Mouse (Mus musculus): ENCODE data around the gene Crim1. TPM values are rescaled to one million over a fixed set of nuclear protein-coding genes. Genes with fewer than 3 reads are reported as not detected.
A peak's percentile ranks its signal among the peaks of the same experiment; 100 is the strongest.

The Crim1 gene
- polyA plus RNA-seq, 1 experiment from 2014 or later: 8.4 TPM

- no peak overlapping the region for H3K4me2 ChIP-seq (ENCODE audit: low read length)
- no peak overlapping the region for H3K4me3 ChIP-seq (replicated peaks; ENCODE audit: low read depth, low read length)
- no peak overlapping the region for H3K9ac ChIP-seq (ENCODE audit: low read depth, low read length)
- no peaks in the 10 kb centered on the region for H3K9me3 ChIP-seq (replicated peaks; ENCODE audit: low read length)
- no peak for TF ChIP-seq CTCF (IDR thresholded peaks at IDR 0.05; ENCODE audit: low read depth)
- H3K27me3 ChIP-seq (ENCODE audit: insufficient read depth, low read length): no peaks in the 10 kb centered on the region
- peaks cover 7% of the 10 kb centered on the region; the same call in 1 of the 2 replicates for H3K36me3 ChIP-seq (ENCODE audit: insufficient read depth, low read length)
- DNase-seq (ENCODE audit: low spot score) (peak; percentile 14), ATAC-seq (replicated peaks; ENCODE audit: low FRiP score, low read depth) (no peak)
- 63% methylated on average over 6 of the region's 6 CpGs for WGBS
- no peaks in the 10 kb centered on the region for H3K4me1 ChIP-seq (replicated peaks; ENCODE audit: insufficient read depth, low read length)
- H3K27ac ChIP-seq: peak overlapping the region; percentile 42
Observed at GRCm38 (mm10) chr17:78402174-78402573, 202.1 kb downstream of the Crim1 start.

- Histone ChIP-seq H3K9ac (ENCODE audit: low read depth, low read length) (no peak overlapping the region), H3K36me3 (ENCODE audit: insufficient read depth, low read length) (peaks cover 7% of the 10 kb centered on the region; the same call in 1 of the 2 replicates), H3K4me3 (replicated peaks; ENCODE audit: low read depth, low read length) (no peak overlapping the region), H3K4me2 (ENCODE audit: low read length) (no peak overlapping the region), H3K9me3 (replicated peaks; ENCODE audit: low read length) (no peaks in the 10 kb centered on the region), H3K27me3 (ENCODE audit: insufficient read depth, low read length) (no peaks in the 10 kb centered on the region), H3K4me1 (replicated peaks; ENCODE audit: insufficient read depth, low read length) (no peaks in the 10 kb centered on the region), H3K27ac (no peak overlapping the region)
- no peak for TF ChIP-seq CTCF (IDR thresholded peaks at IDR 0.05; ENCODE audit: low read depth)
- 68% methylated on average over 4 of the region's 4 CpGs for WGBS
- DNase-seq (ENCODE audit: low spot score): no peak
- ATAC-seq (replicated peaks; ENCODE audit: low FRiP score, low read depth): no peak
Observed at GRCm38 (mm10) chr17:78403229-78403628, 203.2 kb downstream of the Crim1 start.

DNA sequence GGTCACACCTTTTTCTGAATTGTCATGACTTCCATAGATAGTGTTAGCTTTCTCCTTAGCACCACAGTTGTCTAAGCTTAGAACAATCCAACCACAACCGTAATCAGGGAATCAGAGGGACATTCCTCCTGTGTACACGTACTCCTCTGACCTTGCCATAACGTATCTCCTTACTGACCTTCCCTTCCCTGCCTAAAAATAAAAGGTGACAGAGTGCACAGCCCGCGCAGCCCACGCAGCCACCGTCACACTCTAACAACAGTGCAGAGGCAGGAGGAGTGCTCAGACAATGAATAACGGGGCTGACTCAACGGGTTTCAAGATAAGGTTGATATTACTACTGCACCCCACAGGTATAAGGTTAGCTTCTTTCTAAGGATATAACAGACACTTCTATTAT is 203.8 kb downstream of the Crim1 start:
- ATAC-seq (replicated peaks; ENCODE audit: low FRiP score, low read depth): no peak
- WGBS: 65% methylated on average over 9 of the region's 9 CpGs
- H3K4me1 ChIP-seq (replicated peaks; ENCODE audit: insufficient read depth, low read length): no peaks in the 10 kb centered on the region
- H3K9me3 ChIP-seq (replicated peaks; ENCODE audit: low read length): no peaks in the 10 kb centered on the region
- TF ChIP-seq CTCF (IDR thresholded peaks at IDR 0.05; ENCODE audit: low read depth): no peak
- DNase-seq (ENCODE audit: low spot score): no peak
- H3K36me3 ChIP-seq (ENCODE audit: insufficient read depth, low read length): peaks cover 7% of the 10 kb centered on the region; the same call in 1 of the 2 replicates
- H3K4me3 ChIP-seq (replicated peaks; ENCODE audit: low read depth, low read length): no peak overlapping the region
- H3K4me2 ChIP-seq (ENCODE audit: low read length): no peak overlapping the region
- H3K9ac ChIP-seq (ENCODE audit: low read depth, low read length): no peak overlapping the region
- H3K27ac ChIP-seq: no peak overlapping the region
- H3K27me3 ChIP-seq (ENCODE audit: insufficient read depth, low read length): no peaks in the 10 kb centered on the region

DNA sequence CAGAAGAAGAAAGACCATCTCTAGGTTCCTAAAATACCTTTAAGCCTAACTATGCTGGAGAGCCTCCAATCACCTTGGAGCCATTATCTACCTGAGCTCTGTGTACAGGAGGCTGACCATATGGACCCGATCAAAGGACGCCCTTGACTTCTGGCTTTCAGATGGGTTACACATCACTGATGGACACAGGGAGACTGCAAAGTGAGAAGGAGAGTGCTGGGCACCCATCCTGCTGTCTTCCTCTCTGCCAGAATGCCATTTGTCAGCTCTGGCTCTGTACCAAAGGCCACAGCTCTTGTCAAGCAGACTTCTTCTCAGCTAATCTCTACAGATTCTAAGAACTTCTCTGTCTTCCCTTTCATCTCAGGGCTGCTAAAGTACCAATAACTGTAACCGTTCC is 205.3 kb downstream of the Crim1 start:
- Histone ChIP-seq H3K9me3 (replicated peaks; ENCODE audit: low read length) (no peaks in the 10 kb centered on the region), H3K4me2 (ENCODE audit: low read length) (no peak overlapping the region), H3K36me3 (ENCODE audit: insufficient read depth, low read length) (peaks cover 6% of the 10 kb centered on the region; the same call in 1 of the 2 replicates), H3K9ac (ENCODE audit: low read depth, low read length) (no peak overlapping the region), H3K27ac (no peak overlapping the region), H3K27me3 (ENCODE audit: insufficient read depth, low read length) (no peaks in the 10 kb centered on the region), H3K4me3 (replicated peaks; ENCODE audit: low read depth, low read length) (no peak overlapping the region), H3K4me1 (replicated peaks; ENCODE audit: insufficient read depth, low read length) (no peaks in the 10 kb centered on the region)
- no peak for TF ChIP-seq CTCF (IDR thresholded peaks at IDR 0.05; ENCODE audit: low read depth)
- ATAC-seq (replicated peaks; ENCODE audit: low FRiP score, low read depth): no peak
- WGBS: 96% methylated on average over 3 of the region's 3 CpGs
- no peak for DNase-seq (ENCODE audit: low spot score)

GRCm38 (mm10) chr17:78406854-78407253 is 206.8 kb downstream of the Crim1 start:
- no peak for TF ChIP-seq CTCF (IDR thresholded peaks at IDR 0.05; ENCODE audit: low read depth)
- Histone ChIP-seq H3K4me2 (ENCODE audit: low read length) (no peak overlapping the region), H3K36me3 (ENCODE audit: insufficient read depth, low read length) (peaks cover 7% of the 10 kb centered on the region), H3K9me3 (replicated peaks; ENCODE audit: low read length) (no peaks in the 10 kb centered on the region), H3K27ac (0 out of 2 replicates have a peak overlapping the region, but pooled peaks have one; percentile 31), H3K4me1 (replicated peaks; ENCODE audit: insufficient read depth, low read length) (no peaks in the 10 kb centered on the region), H3K4me3 (replicated peaks; ENCODE audit: low read depth, low read length) (no peak overlapping the region), H3K27me3 (ENCODE audit: insufficient read depth, low read length) (no peaks in the 10 kb centered on the region), H3K9ac (ENCODE audit: low read depth, low read length) (no peak overlapping the region)
- ATAC-seq (replicated peaks; ENCODE audit: low FRiP score, low read depth) (no peak), DNase-seq (ENCODE audit: low spot score) (no peak)
- WGBS: 83% methylated on average over 10 of the region's 10 CpGs

- no peaks in the 10 kb centered on the region for H3K9me3 ChIP-seq (replicated peaks; ENCODE audit: low read length)
- no peak for TF ChIP-seq CTCF (IDR thresholded peaks at IDR 0.05; ENCODE audit: low read depth)
- no peak overlapping the region for H3K27ac ChIP-seq
- 30% methylated on average over 4 of the region's 4 CpGs for WGBS
- DNase-seq (ENCODE audit: low spot score): peak; percentile 26
- no peaks in the 10 kb centered on the region for H3K4me1 ChIP-seq (replicated peaks; ENCODE audit: insufficient read depth, low read length)
- H3K27me3 ChIP-seq (ENCODE audit: insufficient read depth, low read length): no peaks in the 10 kb centered on the region
- H3K4me2 ChIP-seq (ENCODE audit: low read length): no peak overlapping the region
- H3K4me3 ChIP-seq (replicated peaks; ENCODE audit: low read depth, low read length): no peak overlapping the region
- no peak overlapping the region for H3K9ac ChIP-seq (ENCODE audit: low read depth, low read length)
- ATAC-seq (replicated peaks; ENCODE audit: low FRiP score, low read depth): no peak
- peaks cover 11% of the 10 kb centered on the region; the same call in 1 of the 2 replicates for H3K36me3 ChIP-seq (ENCODE audit: insufficient read depth, low read length)
Observed at GRCm38 (mm10) chr17:78407581-78407980, 207.5 kb downstream of the Crim1 start.

DNA sequence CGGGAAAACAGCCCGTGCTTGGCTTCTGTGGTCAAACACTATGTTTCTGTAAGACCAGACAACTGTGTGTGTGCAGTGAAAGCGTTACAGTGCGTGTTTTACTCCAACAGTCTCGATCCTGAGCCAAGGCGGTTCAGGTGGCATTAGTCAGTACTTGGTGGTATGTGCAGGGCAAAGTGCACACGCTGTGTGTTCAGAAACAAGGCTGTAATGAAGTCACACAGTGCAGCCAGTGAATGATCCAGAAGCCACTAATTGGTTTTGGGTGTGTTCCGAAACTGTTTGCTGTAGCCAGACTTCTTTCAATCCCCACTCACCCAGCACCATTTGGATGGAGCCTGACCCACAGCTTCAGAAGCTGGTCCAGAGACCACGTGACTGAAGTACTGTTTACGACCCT is 208.3 kb downstream of the Crim1 start:
- no peak for TF ChIP-seq CTCF (IDR thresholded peaks at IDR 0.05; ENCODE audit: low read depth)
- Histone ChIP-seq H3K36me3 (ENCODE audit: insufficient read depth, low read length) (peaks cover 12% of the 10 kb centered on the region; the same call in 1 of the 2 replicates), H3K4me3 (replicated peaks; ENCODE audit: low read depth, low read length) (no peak overlapping the region), H3K27me3 (ENCODE audit: insufficient read depth, low read length) (no peaks in the 10 kb centered on the region), H3K9me3 (replicated peaks; ENCODE audit: low read length) (no peaks in the 10 kb centered on the region), H3K27ac (no peak overlapping the region), H3K9ac (ENCODE audit: low read depth, low read length) (no peak overlapping the region), H3K4me1 (replicated peaks; ENCODE audit: insufficient read depth, low read length) (no peaks in the 10 kb centered on the region), H3K4me2 (ENCODE audit: low read length) (no peak overlapping the region)
- DNase-seq (ENCODE audit: low spot score) (no peak), ATAC-seq (replicated peaks; ENCODE audit: low FRiP score, low read depth) (no peak)
- WGBS: 75% methylated on average over 10 of the region's 10 CpGs

Measured in kidney, postnatal 0 days (tissue).